Mouse (Mus musculus) megakaryocyte progenitor cell, adult 5-6 weeks (primary cell): Measurements from ENCODE around the gene Map4k5. TPM values are rescaled to one million over a fixed set of nuclear protein-coding genes. Genes with fewer than 3 reads are reported as not detected.
A peak's percentile ranks its signal among the peaks of the same experiment; 100 is the strongest.

Experiments
- ATAC-seq: replicated peaks from 2 replicates; pipeline ENCODE4 v1.8.0; 2016; ENCODE audit warnings: mild to moderate bottlenecking, moderate TSS enrichment, inconsistent platforms; ENCODE audit not compliant: poor library complexity
- total RNA-seq, 2 experiments: library from RNA; stranded (forward) in 1 of 2; stranded (reverse) in 1 of 2; fragments of 157-497, 149-512 nt in 1 of 2; fragments of 200-1000 nt in 1 of 2; gene quantifications; 2 replicates each; pipeline versions ENCODE4 v1.2.3 to v1.2.4; 2015 to 2017

Gene Map4k5
- total RNA-seq, 2 experiments from 2014 or later = 16.8 to 17.7 TPM

DNA sequence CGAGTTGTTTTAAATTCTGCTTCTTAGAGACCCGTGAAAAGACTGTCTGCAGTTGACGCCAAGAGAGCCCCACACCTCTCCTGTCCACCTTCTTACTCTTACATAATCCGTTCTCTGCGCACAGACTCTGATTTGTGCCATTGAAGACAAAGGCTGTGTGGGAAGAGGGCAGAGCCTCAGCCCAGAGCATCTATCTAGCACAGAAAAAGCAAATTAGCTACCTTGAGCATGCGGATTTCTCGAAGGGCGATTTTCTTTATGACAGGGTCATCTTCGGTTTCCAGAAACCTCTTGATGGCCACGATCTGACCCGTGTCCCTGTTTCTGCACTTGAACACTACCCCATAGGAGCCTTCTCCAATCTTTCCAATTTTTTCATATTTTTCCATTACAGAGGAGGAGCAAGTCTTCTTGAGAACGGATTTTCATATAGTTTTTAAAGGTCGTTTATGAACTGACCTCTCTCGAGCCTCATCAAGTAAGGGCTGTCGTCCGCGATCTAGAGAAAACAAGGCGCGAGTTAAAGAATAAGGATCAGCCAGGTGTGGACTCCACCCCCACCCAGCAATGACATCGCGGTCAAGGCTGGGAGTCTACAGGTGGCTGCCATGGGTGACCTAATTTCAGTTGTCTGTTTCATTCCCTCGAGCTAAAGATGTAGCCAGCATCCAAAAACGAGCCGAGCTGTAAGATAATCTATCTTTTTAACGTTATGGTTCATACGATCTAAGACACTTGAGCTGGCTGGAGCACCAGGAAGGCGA lies 103.1 kb downstream of the Map4k5 start:
- ATAC-seq = no peak

DNA sequence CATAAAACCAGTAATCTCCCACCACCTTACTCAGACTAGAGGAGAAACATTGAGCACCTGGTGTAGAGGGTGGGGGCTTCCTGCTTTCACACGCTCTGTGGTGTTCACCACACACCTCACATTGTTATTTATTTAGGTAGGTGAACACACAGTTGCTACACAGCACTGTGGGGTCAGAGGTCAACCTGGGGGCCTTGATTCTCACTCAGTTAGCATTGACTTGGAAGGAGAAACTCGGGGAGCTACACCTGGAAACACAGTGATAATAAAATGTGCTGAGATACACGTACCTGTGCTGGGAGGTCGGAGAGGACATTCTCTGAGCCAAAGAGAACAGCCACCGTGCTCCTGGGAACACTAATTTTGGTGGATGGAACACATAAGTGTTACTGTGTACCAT lies 104.6 kb downstream of the Map4k5 start:
- ATAC-seq = no peak

DNA sequence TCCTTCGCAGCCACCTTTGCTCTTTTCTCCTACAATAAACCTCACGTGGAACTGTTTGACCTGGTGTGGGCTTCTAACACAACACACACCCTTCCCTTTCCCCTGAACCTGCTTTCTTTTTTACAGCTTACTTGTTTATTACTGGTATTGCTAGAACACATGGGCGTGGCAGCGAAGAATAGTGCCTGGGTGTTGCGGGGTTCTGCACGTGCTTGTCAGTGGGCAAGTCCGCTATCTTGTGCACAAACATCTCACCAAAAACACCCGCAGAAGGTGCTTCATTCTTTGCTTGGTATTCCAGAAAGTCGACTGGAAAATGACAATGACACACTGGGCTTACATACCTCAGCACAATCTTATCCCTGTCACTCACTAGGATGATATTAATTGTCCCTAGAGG lies 107.5 kb downstream of the Map4k5 start:
- ATAC-seq = no peak

DNA sequence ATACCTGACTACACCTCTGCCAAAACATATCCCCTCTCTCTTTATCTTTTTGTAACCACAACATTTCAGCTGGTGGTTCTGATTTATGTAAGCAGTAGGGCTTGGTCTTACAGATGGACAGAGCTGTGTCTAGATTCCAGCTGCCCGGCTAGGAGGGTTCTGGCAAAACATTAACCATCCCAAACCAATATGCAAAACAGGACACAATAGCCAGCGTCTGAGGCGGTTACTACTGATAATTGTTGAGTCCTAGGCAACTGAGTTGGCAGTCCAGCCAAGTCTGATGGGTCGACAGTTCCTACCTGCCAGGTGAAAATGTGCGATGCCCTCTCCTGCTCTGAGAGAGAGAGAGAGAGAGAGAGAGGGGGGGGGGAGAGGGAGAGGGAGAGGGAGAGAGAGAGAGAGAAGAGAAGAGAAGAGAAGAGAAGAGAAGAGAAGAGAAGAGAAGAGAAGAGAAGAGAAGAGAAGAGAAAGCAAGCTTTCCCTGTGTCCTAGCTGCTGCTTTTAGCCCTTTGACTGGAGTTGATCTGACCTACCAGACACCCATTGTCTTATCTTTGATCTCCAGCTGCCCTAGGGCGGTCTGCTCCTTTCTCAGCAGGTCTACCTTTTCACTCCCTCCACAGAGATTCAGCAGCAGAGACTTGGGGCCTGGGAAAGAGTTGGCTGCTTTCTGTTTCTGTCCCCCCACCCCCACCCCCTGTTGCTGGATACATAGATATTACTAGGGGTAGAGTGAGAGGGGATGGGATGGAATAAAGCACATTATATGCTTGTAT lies 109.6 kb downstream of the Map4k5 start:
- ATAC-seq = peak; percentile 93

DNA sequence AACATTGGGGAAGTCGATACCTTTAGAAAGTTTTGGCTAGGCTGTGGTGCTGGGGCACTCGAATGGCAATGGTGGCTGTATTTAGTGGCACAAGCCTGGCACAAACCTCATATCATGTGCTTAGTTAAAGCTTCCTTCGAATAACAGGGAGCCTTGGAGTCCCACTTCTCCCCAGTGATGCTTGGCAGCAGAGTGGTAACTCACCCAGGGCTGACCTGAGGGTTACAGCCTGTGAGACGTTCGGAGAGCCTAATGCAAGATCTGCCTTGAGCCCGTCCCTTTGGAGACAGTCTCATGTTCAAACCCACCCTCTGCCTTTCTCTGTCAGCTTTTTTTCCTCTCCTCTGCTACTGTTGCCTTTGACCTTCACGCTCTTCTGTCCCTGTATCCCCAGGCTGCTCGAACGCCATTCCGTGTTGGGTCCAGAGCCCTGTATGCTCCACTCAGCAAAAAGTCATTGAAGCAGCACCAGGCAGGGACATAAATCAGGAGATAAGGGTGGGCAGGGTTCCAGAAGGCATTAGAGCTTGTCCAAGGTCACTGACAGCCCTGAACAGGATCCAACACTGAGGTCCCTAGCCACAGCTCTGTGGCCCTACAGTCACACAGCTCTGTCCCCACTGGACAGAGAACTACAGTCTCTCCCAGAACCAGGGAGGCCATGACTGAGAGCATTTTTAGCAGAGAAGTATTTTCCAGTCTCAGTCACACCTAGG lies 110.9 kb downstream of the Map4k5 start:
- 0 out of 2 replicates have a peak, but pooled peaks have one; percentile 17 for ATAC-seq

DNA sequence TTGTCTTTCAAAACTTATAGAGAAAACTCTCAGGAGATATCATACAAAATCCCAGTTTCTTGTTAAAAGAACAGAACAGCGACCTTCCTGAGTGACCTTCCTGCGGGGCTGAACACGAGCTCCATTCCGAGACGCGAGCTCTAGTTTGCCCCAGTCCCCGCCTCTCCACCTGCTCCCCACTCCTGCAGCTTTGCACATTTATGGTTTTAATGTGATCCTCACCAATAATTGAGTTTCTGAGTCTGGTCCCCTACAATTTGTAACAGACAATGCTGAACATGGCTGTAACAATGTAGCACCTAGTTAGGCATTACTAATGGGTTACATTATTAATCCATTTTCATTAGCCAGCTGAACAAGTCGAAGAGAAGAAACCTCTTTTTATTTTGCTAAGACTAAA lies 111.5 kb downstream of the Map4k5 start:
- no peak for ATAC-seq

DNA sequence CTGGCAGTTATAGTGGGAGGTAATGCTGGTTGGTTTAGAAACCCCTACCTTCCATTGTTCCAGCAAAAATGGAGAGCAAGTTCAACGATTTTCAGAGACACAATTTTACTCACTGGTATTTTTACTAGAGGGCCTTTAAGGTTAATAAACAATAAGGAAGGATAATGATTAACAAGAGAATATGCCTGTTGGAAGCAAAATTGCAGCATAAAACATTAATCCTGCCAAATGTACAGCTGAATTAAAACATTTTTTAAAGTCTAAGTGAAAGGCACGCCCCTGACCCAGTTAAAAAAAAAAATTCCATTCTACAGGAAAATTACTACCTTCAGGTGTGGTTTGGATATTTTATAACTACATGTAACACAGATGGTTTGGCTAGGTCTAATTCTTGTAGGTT lies 115.0 kb downstream of the Map4k5 start:
- no peak for ATAC-seq

DNA sequence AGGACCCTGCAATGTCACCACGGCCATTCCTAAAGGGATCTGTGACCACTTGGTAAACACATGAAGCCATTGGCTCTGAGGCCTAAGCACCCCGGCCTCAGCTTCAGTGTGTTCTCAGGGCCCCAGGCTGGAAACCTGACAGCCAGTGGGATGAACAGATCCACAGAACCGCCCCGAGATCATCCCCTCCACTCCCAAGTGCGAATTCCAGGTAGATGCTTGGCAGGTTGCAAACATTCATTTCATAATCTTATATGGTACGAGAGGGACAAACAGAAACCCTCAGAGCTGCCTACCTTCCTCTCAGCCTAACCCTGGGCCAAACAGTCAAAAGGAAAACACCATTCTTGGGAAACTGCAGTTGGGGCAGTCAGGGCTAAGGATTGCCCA lies 115.7 kb downstream of the Map4k5 start:
- no peak for ATAC-seq

DNA sequence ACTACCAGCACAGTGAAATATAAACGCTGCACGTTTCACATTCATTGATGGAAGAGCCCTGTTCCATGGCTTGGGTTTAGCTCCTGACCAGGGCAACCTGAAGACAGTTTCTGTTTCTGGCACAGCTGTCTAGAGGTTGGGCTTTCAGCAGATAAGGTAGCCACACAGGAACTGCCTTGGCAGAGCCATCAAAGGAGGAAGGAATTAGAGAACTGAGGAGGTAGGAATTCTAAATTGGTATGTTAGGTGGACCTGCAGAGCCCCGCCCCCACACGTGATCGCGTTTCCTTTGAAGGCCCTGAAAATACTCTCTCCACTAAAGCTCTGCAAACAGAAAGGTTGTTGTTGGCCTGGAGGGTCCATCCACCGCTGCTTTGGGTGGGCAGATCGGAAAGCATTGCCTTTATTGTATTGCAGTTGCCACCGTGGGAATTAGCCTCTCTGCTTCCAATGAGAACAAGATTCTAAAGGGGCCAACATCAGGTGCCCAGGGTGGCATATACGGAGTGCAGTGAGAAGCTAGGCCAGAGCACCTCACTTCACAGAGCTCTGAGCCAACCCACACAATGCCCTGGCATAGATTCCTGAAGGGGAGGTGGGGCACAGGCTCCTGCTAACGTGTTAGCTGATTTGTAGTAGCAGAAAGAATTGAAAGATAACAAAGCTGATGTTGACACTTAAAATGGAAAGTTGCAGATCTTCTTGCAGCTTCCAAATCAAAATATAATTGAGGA lies 116.2 kb downstream of the Map4k5 start:
- ATAC-seq = peak; percentile 76

DNA sequence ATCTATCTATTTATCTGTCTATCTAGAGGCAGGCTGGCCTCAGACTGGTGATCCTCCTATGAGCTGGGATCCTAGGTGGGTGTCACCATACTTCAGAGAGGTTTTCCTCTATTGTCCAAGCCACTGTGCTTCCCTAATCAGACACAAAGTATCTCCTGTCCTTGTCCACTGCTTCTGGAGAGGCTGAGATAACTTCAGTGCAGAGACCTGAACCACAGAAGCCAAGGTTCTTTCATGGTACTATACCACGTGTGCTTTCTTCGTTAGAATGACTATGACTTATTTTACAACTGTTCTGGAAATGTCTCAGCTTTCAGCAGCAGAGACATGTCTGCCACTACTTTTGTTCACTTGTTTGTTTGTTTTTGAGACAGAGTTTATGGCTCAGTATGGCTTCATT lies 124.2 kb downstream of the Map4k5 start:
- peak; percentile 82 for ATAC-seq

DNA sequence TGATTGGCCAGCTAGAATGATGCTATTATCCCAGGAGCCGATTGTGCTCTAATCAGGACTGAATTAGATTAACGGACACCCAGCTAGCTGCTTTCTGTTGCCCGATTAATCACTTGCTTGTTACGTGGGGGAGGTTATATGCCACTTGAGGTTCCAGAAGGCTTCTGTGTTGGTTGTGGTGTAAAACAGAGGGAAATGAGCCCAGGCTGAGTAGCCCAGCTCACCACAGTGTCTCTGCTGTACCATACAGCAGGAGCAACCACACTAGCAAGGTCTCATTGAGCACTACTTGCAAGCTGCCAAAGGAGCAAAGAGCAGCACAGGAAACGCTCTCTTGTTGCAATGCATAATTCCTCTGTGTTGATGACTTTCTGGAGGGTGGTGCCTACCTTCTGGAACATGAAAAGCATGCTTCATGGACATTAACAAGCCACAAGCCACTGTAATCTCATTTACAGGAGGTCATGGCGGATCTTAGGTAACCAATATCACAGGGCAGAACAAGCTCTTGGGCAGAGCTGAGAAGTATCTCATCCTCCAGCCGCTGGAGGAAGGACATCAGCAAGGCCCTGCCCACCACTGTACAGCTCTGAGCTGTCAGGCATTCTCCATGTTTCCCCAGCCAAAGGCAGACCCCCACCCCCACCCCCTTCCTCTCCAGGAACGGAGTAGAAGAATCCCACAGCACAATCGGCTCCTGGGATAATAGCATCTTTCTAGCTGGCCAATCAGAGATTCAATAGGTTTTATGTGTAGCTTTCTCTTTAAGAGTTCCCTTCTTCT lies 125.3 kb downstream of the Map4k5 start:
- no peak for ATAC-seq

DNA sequence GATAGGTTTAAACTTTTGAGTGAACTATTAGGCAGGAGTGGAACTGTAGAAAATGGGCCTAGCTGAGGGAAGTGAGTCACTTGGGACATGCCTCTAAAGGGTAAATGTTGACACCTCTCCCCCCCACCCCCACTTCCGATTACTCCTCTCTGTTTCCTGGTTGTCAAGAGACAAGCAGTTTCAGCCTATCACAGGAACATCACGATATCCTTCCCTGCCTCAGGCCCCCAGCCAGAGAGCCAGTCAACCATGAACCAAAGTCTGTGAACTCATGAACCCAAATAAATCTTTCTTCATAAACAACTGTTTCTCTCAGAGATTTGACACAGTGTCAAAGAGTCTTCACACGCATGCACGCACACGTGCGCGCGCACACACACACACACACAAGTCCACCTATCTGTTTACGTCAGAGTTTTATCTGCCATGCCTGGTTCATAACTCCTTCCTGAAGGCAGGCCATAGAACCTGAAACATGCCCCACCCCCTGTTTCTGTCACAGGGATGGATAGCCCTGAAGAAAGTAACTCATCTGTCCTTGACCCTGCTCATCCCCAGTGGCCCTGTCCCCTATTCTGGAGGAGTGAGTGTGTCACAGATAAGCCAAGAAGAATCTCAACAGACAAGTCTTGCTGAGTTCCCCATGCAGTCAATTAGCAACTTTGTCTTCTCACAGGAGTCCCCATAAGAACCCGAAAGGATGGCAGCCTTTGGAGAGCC lies 126.7 kb downstream of the Map4k5 start:
- ATAC-seq = no peak

DNA sequence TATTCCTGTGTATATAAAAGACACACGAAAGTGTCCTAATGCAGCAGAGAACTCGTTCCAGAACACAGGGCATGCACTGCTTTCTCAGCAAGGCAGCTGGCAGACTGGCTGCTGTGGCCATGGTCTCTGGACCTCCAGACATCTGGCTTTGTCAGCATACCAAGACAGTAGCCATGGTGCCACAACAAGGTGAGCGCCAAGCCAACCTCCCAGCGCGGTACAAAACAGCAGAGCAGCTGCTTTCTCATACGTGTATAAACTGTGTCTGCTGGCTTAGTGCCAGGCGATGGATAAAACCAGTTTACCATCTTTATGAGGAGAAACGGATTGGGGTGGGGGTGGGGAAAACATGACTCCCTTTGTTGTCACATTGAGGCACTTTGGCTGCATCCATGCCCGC lies 127.5 kb downstream of the Map4k5 start:
- ATAC-seq = no peak

DNA sequence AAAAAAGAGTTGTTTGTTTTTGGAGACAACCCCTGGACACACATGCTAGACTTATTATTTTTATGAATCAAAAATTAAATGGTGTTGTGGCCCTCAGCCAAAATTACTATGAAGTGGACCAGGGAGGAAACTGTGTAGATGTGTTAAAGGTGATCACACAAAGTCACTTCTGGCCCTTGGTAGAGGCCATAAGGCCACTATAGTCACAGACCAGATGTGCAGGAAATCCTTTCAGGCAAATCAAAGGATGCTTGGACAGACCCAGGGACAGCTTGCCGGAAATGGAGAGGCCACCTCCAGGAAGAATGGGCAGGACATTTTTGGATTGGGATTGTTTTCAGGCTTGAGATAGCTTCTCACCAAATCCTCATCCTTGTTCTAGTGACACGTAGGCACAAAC lies 131.4 kb downstream of the Map4k5 start:
- ATAC-seq = no peak

DNA sequence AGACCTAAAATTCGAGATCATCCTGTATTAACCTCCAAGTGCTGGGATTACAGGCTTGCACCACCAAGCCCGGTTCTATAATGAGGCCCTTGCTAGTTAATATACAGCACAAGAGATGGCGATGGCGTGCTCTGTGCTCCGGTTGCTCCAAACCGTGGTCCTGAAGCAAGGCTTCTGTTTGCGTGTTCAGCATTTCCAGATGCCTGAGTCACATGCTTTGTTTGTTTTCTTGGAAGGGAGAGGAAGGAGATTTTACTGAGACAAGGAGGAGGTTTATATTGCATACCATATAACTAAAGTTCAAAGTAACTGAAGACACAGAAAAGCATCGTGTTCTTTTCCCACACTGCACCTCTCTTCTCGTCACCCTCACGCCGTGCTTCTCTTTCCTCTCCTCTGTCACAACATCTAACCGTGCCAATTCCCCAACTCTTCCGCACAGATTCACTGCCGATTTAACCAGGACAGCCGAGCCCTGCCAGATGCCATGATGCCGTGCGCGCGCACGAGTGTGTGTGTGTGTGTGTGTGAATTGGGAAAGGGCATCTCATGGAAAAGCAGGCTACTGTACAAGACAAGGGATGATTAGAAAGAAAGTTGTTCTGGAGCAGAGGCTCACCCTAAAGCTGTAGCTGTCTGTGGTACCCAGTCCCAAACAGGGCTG lies 132.1 kb downstream of the Map4k5 start:
- no peak for ATAC-seq

DNA sequence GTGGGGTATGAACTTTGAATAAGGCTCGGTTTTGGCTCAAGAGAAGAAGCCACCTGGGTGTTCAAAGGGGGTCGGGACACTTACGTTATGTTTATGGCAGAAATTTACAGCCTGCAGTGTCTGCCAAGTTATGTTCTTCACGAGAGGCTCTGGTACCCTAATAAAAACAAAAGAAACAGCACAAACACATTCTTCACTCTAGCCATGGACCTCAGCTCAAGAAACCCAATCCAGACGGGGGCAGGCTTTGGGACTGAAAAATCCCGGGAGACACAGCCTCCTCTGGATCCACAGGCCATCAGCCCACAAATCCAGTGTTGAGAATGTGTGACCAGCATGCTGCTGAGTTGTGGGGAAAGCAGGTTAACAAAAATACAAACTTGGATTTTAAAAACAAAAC lies 133.0 kb downstream of the Map4k5 start:
- no peak for ATAC-seq

DNA sequence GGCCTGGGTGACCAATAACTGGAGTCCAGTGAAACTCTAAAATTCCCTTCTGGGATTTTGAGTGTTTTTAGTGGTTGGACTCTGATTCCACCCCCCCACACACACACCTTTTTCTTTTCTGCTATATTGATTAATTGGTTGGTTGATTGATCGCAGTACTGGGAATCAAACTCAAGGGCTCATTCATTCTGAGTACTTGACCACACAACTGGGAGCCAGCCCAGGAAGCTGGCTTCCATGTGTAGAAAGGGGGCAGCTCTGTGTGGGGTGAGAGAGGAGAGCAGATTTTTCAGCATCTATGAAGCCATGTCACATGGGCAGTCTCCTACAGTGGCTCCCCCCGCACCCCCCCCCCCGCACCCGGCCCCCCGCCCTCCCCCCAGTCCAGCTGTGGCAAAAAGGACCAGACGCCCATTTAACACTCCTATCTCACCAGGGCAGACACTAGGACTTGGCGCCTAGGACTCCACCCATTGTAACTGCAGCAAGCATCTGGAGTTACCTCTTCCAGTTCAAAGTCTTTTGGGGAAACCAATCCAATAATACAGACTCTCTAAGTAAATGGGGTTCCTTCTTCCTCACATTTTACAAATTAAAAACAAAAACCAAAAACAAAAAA lies 133.6 kb downstream of the Map4k5 start:
- ATAC-seq = peak; percentile 69
